Mouse (Mus musculus): ENCODE measurements around the gene Erp44. TPM values are rescaled to one million over a fixed set of nuclear protein-coding genes. Genes with fewer than 3 reads are reported as not detected.

The Erp44 gene
- 25.0 and 28.8 TPM in 2 replicates for polyA plus RNA-seq (2012; rRNA removed)

- peak; percentile 99 for DNase-seq (ENCODE audit: low read depth)
- TF ChIP-seq CTCF (IDR thresholded peaks at IDR 0.05; ENCODE audit: borderline replicate concordance, extremely low read depth, insufficient read depth, insufficient read length) (no peak), POLR2A (IDR thresholded peaks at IDR 0.05; ENCODE audit: borderline replicate concordance, extremely low read depth, insufficient read depth, insufficient read length, poor library complexity, severe bottlenecking) (peak; percentile 54; the same call in 1 of the 2 replicates)
Measured at GRCm38 (mm10) chr4:48279498-48280134, at the start of gene Erp44, which contains the start of gene Invs. Gene Erp44, minus strand, starts transcription at chr4:48279558. Gene Invs, plus strand, starts transcription at chr4:48279760.

DNA sequence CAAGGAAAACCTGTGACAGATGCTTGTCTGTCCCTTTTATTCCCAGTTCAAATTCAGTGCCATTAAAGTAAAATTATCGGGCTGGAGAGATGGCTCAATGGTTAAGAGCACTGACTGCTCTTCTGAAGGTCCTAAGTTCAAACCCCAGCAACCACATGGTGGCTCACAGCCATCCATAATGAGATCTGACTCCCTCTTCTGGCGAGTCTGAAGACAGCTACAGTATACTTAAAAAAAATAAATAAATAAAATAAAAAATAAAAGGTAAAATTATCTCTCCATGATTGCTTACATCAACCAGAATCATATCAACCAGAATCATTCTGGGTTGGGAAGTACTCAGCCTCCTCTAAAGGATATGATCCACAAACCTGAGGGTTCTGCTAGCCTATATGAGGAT lies 48.7 kb upstream of the Erp44 start:
- no peak for TF ChIP-seq POLR2A (IDR thresholded peaks at IDR 0.05; ENCODE audit: borderline replicate concordance, extremely low read depth, insufficient read depth, insufficient read length, poor library complexity, severe bottlenecking)
- TF ChIP-seq CTCF (IDR thresholded peaks at IDR 0.05; ENCODE audit: borderline replicate concordance, extremely low read depth, insufficient read depth, insufficient read length) = no peak
- no peak for DNase-seq (ENCODE audit: low read depth)

DNA sequence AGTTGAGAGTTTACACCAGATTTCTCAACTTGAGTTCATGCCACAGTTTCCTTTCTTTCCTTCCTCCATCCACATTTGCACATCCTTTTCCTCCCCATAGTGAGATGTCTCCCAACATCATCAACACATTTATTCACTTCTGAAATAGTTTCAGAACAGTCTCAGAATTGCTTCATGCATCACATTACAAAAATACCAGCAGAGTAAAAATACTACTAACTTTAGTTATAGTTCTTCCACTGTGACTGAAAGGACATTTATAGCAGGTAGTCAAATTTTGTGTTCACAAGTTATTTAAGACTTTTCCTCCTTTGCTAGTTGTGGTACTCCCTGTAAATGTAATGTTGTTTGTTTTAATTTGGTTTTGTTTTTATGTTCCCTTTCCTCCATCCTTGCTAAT lies 47.8 kb upstream of the Erp44 start:
- DNase-seq (ENCODE audit: low read depth) = no peak
- no peak for TF ChIP-seq CTCF (IDR thresholded peaks at IDR 0.05; ENCODE audit: borderline replicate concordance, extremely low read depth, insufficient read depth, insufficient read length)
- TF ChIP-seq POLR2A (IDR thresholded peaks at IDR 0.05; ENCODE audit: borderline replicate concordance, extremely low read depth, insufficient read depth, insufficient read length, poor library complexity, severe bottlenecking) = no peak

GRCm38 (mm10) chr4:48322095-48322494 lies 42.7 kb upstream of the Erp44 start:
- DNase-seq (ENCODE audit: low read depth) = no peak
- TF ChIP-seq CTCF (IDR thresholded peaks at IDR 0.05; ENCODE audit: borderline replicate concordance, extremely low read depth, insufficient read depth, insufficient read length) (no peak), POLR2A (IDR thresholded peaks at IDR 0.05; ENCODE audit: borderline replicate concordance, extremely low read depth, insufficient read depth, insufficient read length, poor library complexity, severe bottlenecking) (no peak)

DNA sequence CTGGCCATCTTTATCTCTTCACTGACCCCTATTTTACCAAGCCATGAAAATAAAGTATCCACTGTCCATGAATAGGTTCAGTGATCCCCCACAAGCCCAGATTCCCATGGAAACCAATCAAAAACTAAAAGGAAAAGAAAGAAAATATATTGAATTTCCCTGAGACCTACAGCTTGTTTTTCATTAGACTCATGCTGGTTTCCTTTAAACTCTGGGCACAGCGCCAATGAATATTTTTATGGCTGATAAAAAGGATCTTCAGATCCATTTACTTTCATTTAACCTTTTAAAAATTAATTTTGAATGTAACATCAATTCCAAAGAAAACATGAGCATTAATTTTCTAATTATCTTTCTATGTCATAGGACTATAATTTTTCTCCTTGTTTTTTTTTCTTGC lies 41.9 kb upstream of the Erp44 start:
- peak; percentile 54 for DNase-seq (ENCODE audit: low read depth)
- TF ChIP-seq CTCF (IDR thresholded peaks at IDR 0.05; ENCODE audit: borderline replicate concordance, extremely low read depth, insufficient read depth, insufficient read length) (no peak), POLR2A (IDR thresholded peaks at IDR 0.05; ENCODE audit: borderline replicate concordance, extremely low read depth, insufficient read depth, insufficient read length, poor library complexity, severe bottlenecking) (no peak)

DNA sequence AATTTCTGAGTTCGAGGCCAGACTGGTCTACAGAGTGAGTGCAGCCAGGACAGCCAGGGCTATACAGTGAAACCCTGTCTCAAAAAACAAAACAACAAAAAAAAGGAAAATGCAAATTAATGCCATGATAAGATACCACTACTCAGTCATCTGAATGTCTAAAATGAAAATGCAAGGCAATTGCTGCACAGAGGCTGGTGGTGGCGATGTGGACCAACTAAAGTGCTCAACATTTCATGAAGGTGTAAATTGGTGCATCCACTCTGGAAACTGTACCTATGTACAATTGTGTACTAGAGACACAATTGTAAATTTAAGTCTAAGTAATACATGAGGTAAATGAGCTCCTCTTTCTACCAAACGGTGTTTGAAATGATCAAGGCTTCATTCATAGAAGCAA lies 36.7 kb upstream of the Erp44 start:
- TF ChIP-seq CTCF (IDR thresholded peaks at IDR 0.05; ENCODE audit: borderline replicate concordance, extremely low read depth, insufficient read depth, insufficient read length) (no peak), POLR2A (IDR thresholded peaks at IDR 0.05; ENCODE audit: borderline replicate concordance, extremely low read depth, insufficient read depth, insufficient read length, poor library complexity, severe bottlenecking) (no peak)
- no peak for DNase-seq (ENCODE audit: low read depth)

- DNase-seq (ENCODE audit: low read depth) = no peak
- no peak for TF ChIP-seq POLR2A (IDR thresholded peaks at IDR 0.05; ENCODE audit: borderline replicate concordance, extremely low read depth, insufficient read depth, insufficient read length, poor library complexity, severe bottlenecking)
- no peak for TF ChIP-seq CTCF (IDR thresholded peaks at IDR 0.05; ENCODE audit: borderline replicate concordance, extremely low read depth, insufficient read depth, insufficient read length)
Measured at GRCm38 (mm10) chr4:48314814-48315213, 35.5 kb upstream of the Erp44 start.

DNA sequence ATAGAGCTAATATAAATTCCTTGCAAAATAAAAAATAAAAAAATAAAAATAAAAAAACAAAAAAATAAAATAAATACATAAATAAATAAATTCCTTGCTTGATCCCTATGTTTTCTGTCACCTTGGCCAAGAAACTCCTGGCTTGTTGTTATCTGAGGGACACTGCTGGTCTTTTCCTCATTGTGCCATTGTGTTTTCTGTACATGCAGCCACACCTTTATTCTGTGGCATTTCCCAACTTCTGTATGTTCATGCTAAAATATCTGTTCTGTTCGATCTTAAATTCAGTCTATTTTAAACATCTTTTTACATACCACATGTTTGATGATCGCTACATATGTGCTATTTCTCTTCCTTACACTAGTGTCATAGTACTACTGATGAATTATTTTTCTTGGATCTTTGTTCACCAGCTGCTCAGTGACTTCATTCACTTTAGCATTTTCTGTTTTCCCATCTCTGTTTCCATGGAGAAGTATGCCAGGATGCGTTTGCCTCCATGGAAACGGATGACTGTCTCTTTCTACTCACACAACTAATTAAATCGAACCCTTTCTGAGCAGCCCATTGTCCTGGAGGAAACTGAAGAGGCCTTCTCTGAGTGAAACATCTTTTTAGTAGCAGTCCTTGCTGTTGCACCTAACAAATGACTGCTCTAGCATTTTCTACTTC lies 7.9 kb upstream of the Erp44 start:
- peak; percentile 91 for DNase-seq (ENCODE audit: low read depth)
- TF ChIP-seq CTCF (IDR thresholded peaks at IDR 0.05; ENCODE audit: borderline replicate concordance, extremely low read depth, insufficient read depth, insufficient read length) = no peak
- TF ChIP-seq POLR2A (IDR thresholded peaks at IDR 0.05; ENCODE audit: borderline replicate concordance, extremely low read depth, insufficient read depth, insufficient read length, poor library complexity, severe bottlenecking) = no peak

GRCm38 (mm10) chr4:48281121-48281520 lies 1.8 kb upstream of the Erp44 start:
- TF ChIP-seq POLR2A (IDR thresholded peaks at IDR 0.05; ENCODE audit: borderline replicate concordance, extremely low read depth, insufficient read depth, insufficient read length, poor library complexity, severe bottlenecking) = no peak
- no peak for TF ChIP-seq CTCF (IDR thresholded peaks at IDR 0.05; ENCODE audit: borderline replicate concordance, extremely low read depth, insufficient read depth, insufficient read length)
- no peak for DNase-seq (ENCODE audit: low read depth)

- peak; percentile 50 for DNase-seq (ENCODE audit: low read depth)
Measured at GRCm38 (mm10) chr4:48278757-48279497, 431 bp downstream of the Erp44 start.

GRCm38 (mm10) chr4:48277011-48277410 lies 2.3 kb downstream of the Erp44 start:
- no peak for DNase-seq (ENCODE audit: low read depth)
- TF ChIP-seq POLR2A (IDR thresholded peaks at IDR 0.05; ENCODE audit: borderline replicate concordance, extremely low read depth, insufficient read depth, insufficient read length, poor library complexity, severe bottlenecking) (no peak), CTCF (IDR thresholded peaks at IDR 0.05; ENCODE audit: borderline replicate concordance, extremely low read depth, insufficient read depth, insufficient read length) (no peak)

More at GRCm38 (mm10) chr4:48278757-48279497, 431 bp downstream of the Erp44 start:
- no peak for TF ChIP-seq POLR2A (IDR thresholded peaks at IDR 0.05; ENCODE audit: borderline replicate concordance, extremely low read depth, insufficient read depth, insufficient read length, poor library complexity, severe bottlenecking)
- no peak for TF ChIP-seq CTCF (IDR thresholded peaks at IDR 0.05; ENCODE audit: borderline replicate concordance, extremely low read depth, insufficient read depth, insufficient read length)
